Mouse (Mus musculus): ENCODE measurements at regions not wholly inside any gene's neighbourhood (a gene's known extent, or its start where the extent isn't known, plus 50 kb on each side); places are given as distances from the start of the nearest gene placed in this dataset.

DNA sequence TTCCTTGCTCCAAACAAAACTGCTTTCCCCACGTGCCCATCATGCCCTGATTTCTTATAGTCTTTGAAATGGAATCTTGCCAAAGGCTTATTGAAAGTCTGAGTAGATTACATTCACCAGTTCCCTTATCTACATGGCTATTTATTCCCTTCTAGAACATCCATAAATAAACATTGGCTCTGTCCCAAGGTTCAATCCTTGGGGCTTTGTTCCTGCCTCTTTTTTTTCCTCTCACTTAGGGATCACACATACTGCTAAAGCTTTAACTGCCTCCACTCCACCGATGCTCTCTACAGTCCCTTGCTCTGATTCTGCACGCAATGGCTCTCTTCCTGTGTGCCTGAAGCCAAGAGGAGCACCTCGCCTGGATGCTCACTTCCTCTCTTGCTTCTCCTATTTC, 107.6 kb upstream of the Ncam1 start:
- no peak for DNase-seq (ENCODE audit: low read depth, low spot score)
- no peak for TF ChIP-seq USF2 (IDR thresholded peaks at IDR 0.05; ENCODE audit: borderline replicate concordance in 1 of 2, insufficient read depth in 1 of 2, low read depth in 1 of 2, low read length in 2 of 2)
- H3K36me3 ChIP-seq (ENCODE audit: control insufficient read depth in 1 of 2, insufficient read depth in 2 of 2, low read length in 2 of 2) = no peaks in the 10 kb centered on the region
- H3K27ac ChIP-seq (ENCODE audit: control insufficient read depth, low read depth, low read length) = no peak overlapping the region
- H3K4me1 ChIP-seq (ENCODE audit: control insufficient read depth in 1 of 2, insufficient read depth in 2 of 2, low read length in 2 of 2) = no peaks in the 10 kb centered on the region
- H3K9me3 ChIP-seq (replicated peaks; ENCODE audit: insufficient read depth, low read length) = no peaks in the 10 kb centered on the region
- H3K27me3 ChIP-seq (ENCODE audit: control insufficient read depth in 1 of 2, insufficient read depth in 2 of 2, low read length in 2 of 2) = no peaks in the 10 kb centered on the region
- no peaks in the 10 kb centered on the region for H3K79me2 ChIP-seq (ENCODE audit: control insufficient read depth, insufficient read depth, low read length, poor library complexity)
- no peak overlapping the region for H3K9ac ChIP-seq (ENCODE audit: control insufficient read depth, low read depth, low read length, poor library complexity, severe bottlenecking)
- H3K4me3 ChIP-seq (ENCODE audit: control insufficient read depth in 1 of 2, insufficient read depth in 1 of 2, low read depth in 2 of 2, low read length in 2 of 2) = no peak overlapping the region

- Histone ChIP-seq H3K9me3 (replicated peaks; ENCODE audit: insufficient read depth, low read length) (no peaks in the 10 kb centered on the region), H3K27me3 (ENCODE audit: control insufficient read depth in 1 of 2, insufficient read depth in 2 of 2, low read length in 2 of 2) (no peaks in the 10 kb centered on the region), H3K9ac (ENCODE audit: control insufficient read depth, low read depth, low read length, poor library complexity, severe bottlenecking) (no peak overlapping the region), H3K4me1 (ENCODE audit: control insufficient read depth in 1 of 2, insufficient read depth in 2 of 2, low read length in 2 of 2) (no peaks in the 10 kb centered on the region), H3K79me2 (ENCODE audit: control insufficient read depth, insufficient read depth, low read length, poor library complexity) (no peaks in the 10 kb centered on the region), H3K36me3 (ENCODE audit: control insufficient read depth in 1 of 2, insufficient read depth in 2 of 2, low read length in 2 of 2) (no peaks in the 10 kb centered on the region), H3K4me3 (ENCODE audit: control insufficient read depth in 1 of 2, insufficient read depth in 1 of 2, low read depth in 2 of 2, low read length in 2 of 2) (no peak overlapping the region), H3K27ac (ENCODE audit: control insufficient read depth, low read depth, low read length) (no peak overlapping the region)
- TF ChIP-seq MAX (IDR thresholded peaks at IDR 0.05; ENCODE audit: low read length) (no peak), ZNF384 (IDR thresholded peaks at IDR 0.05; ENCODE audit: low read depth, low read length) (no peak)
- DNase-seq (ENCODE audit: low read depth, low spot score) = no peak
Measured at GRCm38 (mm10) chr9:49905703-49906102, 107.0 kb upstream of the Ncam1 start.

- H3K9me3 ChIP-seq (replicated peaks; ENCODE audit: insufficient read depth, low read length) = no peaks in the 10 kb centered on the region
- H3K27ac ChIP-seq (ENCODE audit: control insufficient read depth, low read depth, low read length) = no peak overlapping the region
- TF ChIP-seq MYC (IDR thresholded peaks at IDR 0.05; ENCODE audit: low read depth, low read length) (no peak), MYB (IDR thresholded peaks at IDR 0.05; ENCODE audit: low read depth, low read length) (no peak), TAL1 (IDR thresholded peaks at IDR 0.05; ENCODE audit: low read length) (no peak), ZC3H11A (IDR thresholded peaks at IDR 0.05; ENCODE audit: low read depth, low read length) (no peak), NRF1 (IDR thresholded peaks at IDR 0.05; ENCODE audit: insufficient read depth, low read depth, low read length, poor library complexity, severe bottlenecking) (no peak), CHD1 (IDR thresholded peaks at IDR 0.05; ENCODE audit: low read depth, low read length) (no peak), EP300 (IDR thresholded peaks at IDR 0.05; ENCODE audit: low read depth in 1 of 2, low read length in 2 of 2) (no peak), HCFC1 (IDR thresholded peaks at IDR 0.05; ENCODE audit: low read depth, low read length) (no peak), MAX (IDR thresholded peaks at IDR 0.05; ENCODE audit: low read length) (no peak), NELFE (IDR thresholded peaks at IDR 0.05; ENCODE audit: low read depth, low read length) (no peak), KAT2A (conservative IDR thresholded peaks at IDR 0.05; ENCODE audit: low read depth, low read length) (no peak), JUND (IDR thresholded peaks at IDR 0.05; ENCODE audit: low read depth, low read length) (no peak), USF2 (IDR thresholded peaks at IDR 0.05; ENCODE audit: borderline replicate concordance in 1 of 2, insufficient read depth in 1 of 2, low read depth in 1 of 2, low read length in 2 of 2) (no peak), MAFK (IDR thresholded peaks at IDR 0.05; ENCODE audit: borderline replicate concordance, low read depth, low read length) (no peak), GABPA (IDR thresholded peaks at IDR 0.05; ENCODE audit: low read depth, low read length) (no peak)
- H3K36me3 ChIP-seq (ENCODE audit: control insufficient read depth in 1 of 2, insufficient read depth in 2 of 2, low read length in 2 of 2) = no peaks in the 10 kb centered on the region
- H3K27me3 ChIP-seq (ENCODE audit: control insufficient read depth in 1 of 2, insufficient read depth in 2 of 2, low read length in 2 of 2) = no peaks in the 10 kb centered on the region
- no peaks in the 10 kb centered on the region for H3K79me2 ChIP-seq (ENCODE audit: control insufficient read depth, insufficient read depth, low read length, poor library complexity)
- no peak overlapping the region for H3K4me3 ChIP-seq (ENCODE audit: control insufficient read depth in 1 of 2, insufficient read depth in 1 of 2, low read depth in 2 of 2, low read length in 2 of 2)
- DNase-seq (ENCODE audit: low read depth, low spot score) = no peak
- no peak overlapping the region for H3K9ac ChIP-seq (ENCODE audit: control insufficient read depth, low read depth, low read length, poor library complexity, severe bottlenecking)
- no peaks in the 10 kb centered on the region for H3K4me1 ChIP-seq (ENCODE audit: control insufficient read depth in 1 of 2, insufficient read depth in 2 of 2, low read length in 2 of 2)
Measured at GRCm38 (mm10) chr9:49898947-49899346, 100.2 kb upstream of the Ncam1 start.

Measured in MEL (cell line).